9 mouse cellular contexts compared by ENCODE assay signal in the genomic region with DNA sequence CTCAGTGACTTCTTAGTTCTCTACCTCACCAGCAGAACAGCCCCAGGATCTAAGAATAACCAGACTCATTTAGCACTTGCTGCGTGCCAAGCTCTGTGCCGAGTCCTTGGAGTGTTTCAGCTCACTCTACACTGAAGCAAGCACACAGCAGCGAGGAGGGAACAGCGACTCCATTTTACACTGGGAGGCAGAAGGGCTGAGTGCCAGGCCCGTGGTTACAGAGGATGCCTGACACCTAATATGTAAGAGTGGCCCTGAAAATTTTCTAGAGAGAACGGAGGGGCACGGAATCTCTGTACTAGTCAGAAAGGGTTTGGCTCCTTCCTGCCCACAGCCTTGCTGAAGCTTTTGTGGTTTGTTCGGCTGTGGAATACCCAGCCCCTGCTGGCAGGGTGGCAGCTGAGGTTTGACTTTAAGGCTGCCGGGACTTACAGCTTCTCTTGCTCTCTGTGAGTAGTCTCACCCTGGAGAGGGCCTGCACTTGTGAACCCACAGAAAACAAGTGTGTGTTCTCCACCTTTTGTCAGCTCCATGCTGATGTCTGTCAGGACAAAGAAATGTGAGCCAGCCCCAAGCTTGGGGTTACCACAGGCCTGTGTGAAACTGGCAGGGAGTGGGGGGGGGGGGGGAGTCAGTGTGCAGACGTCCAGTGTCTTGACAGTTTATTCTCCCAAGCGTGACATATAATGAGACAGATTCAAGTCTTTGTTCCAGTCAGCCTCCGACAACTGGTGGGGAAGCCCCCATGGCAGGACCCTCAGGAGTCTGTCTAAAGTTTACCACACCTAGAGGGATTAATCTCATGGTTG. TPM values are rescaled to one million over a fixed set of nuclear protein-coding genes. Genes with fewer than 3 reads are reported as not detected.
DNase-seq lines count a peak whose midpoint lies in the region; ATAC-seq and TF ChIP-seq lines count a peak whose summit lies in the region.
"Had no signal": no experiment of that assay in that cellular context is flagged by ENCODE, and none has a peak within 500 bp of the region (broad histone marks: within the 10 kb centered on the region; RNA-seq: fewer than 3 reads in every experiment).

No protein-coding gene starts in this region.

- peaks cover 29% of the 10 kb centered on the region for H3K4me1 ChIP-seq in embryonic facial prominence, embryonic 14.5 days (ENCODE audit: control insufficient read depth, insufficient read depth, low read length)
- peaks cover 51% of the 10 kb centered on the region for H3K4me1 ChIP-seq in hindbrain, embryonic 11.5 days (replicated peaks; ENCODE audit: control insufficient read depth, insufficient read depth, low read length)
- peaks cover 77% of the 10 kb centered on the region for H3K4me1 ChIP-seq in neural tube, embryonic 12.5 days
- no peaks in the 10 kb centered on the region for H3K4me1 ChIP-seq in kidney, adult 2 months (ENCODE audit: control insufficient read depth, insufficient read depth, low read length)

- no peaks in the 10 kb centered on the region for H3K9me3 ChIP-seq in embryonic facial prominence, embryonic 14.5 days (ENCODE audit: control insufficient read depth, low read length)
- H3K9me3 ChIP-seq in hindbrain, embryonic 11.5 days (ENCODE audit: control insufficient read depth, low read length) = no peaks in the 10 kb centered on the region
- H3K9me3 ChIP-seq in neural tube, embryonic 12.5 days = no peaks in the 10 kb centered on the region

- no peak for TF ChIP-seq POLR2A in kidney, adult 2 months (IDR thresholded peaks at IDR 0.05; ENCODE audit: low read depth, low read length)

- no peaks in the 10 kb centered on the region for H3K27me3 ChIP-seq in embryonic facial prominence, embryonic 14.5 days (replicated peaks; ENCODE audit: control insufficient read depth, insufficient read depth, low read length)
- H3K27me3 ChIP-seq in hindbrain, embryonic 11.5 days (ENCODE audit: control insufficient read depth, insufficient read depth, low read length) = no peaks in the 10 kb centered on the region
- H3K27me3 ChIP-seq in neural tube, embryonic 12.5 days (replicated peaks) = no peaks in the 10 kb centered on the region
- H3K27me3 ChIP-seq in kidney, adult 2 months (replicated peaks; ENCODE audit: control insufficient read depth, insufficient read depth, low read length) = no peaks in the 10 kb centered on the region

- DNase-seq in layer of hippocampus, adult 2 months (ENCODE audit: low spot score in 2 of 2) = no peak
- DNase-seq in layer of hippocampus, adult 9-10 months (ENCODE audit: low spot score) = no peak
- DNase-seq in embryonic facial prominence, embryonic 14.5 days (ENCODE audit: low spot score) = peak; percentile 63
- DNase-seq in hindbrain, embryonic 11.5 days (ENCODE audit: low spot score) = peak; percentile 42
- DNase-seq in kidney, adult 2 months = no peak
- DNase-seq in layer of hippocampus, adult 11-12 months (ENCODE audit: low spot score) = no peak
- no peak for DNase-seq in spleen, postnatal 4 days (ENCODE audit: low spot score in 2 of 2)

- peak; percentile 32 for ATAC-seq in embryonic facial prominence, embryonic 14.5 days (ENCODE audit: low read depth)
- ATAC-seq in hindbrain, embryonic 11.5 days (ENCODE audit: low FRiP score) = 0 out of 2 replicates have a peak, but pooled peaks have one; percentile 1
- ATAC-seq in neural tube, embryonic 12.5 days (ENCODE audit: low FRiP score, low read depth) = no peak

- 0 out of 2 replicates have a peak overlapping the region, but pooled peaks have one; percentile 1 for H3K9ac ChIP-seq in embryonic facial prominence, embryonic 14.5 days (ENCODE audit: low read depth, low read length)
- peak overlapping the region; percentile 56 for H3K9ac ChIP-seq in hindbrain, embryonic 11.5 days (ENCODE audit: low read depth, low read length)
- H3K9ac ChIP-seq in neural tube, embryonic 12.5 days = no peak overlapping the region

- H3K4me3 ChIP-seq in layer of hippocampus, adult 2 months = no peak overlapping the region
- H3K4me3 ChIP-seq in embryonic facial prominence, embryonic 14.5 days (ENCODE audit: low read depth, low read length) = no peak overlapping the region
- H3K4me3 ChIP-seq in hindbrain, embryonic 11.5 days (ENCODE audit: low read depth, low read length) = no peak overlapping the region
- no peak overlapping the region for H3K4me3 ChIP-seq in neural tube, embryonic 12.5 days
- no peak overlapping the region for H3K4me3 ChIP-seq in kidney, adult 2 months (ENCODE audit: insufficient read depth, low read depth, low read length)

- WGBS in embryonic facial prominence, embryonic 14.5 days = 35% methylated on average over 12 of the region's 12 CpGs
- WGBS in hindbrain, embryonic 11.5 days = 32% methylated on average over 12 of the region's 12 CpGs
- 45% methylated on average over 12 of the region's 12 CpGs for WGBS in neural tube, embryonic 12.5 days
- 68% methylated on average over 12 of the region's 12 CpGs for WGBS in kidney, adult 2 months

- H3K4me2 ChIP-seq in embryonic facial prominence, embryonic 14.5 days (ENCODE audit: low read depth, low read length) = no peak overlapping the region
- peak overlapping the region; percentile 21; the same call in 1 of the 2 replicates for H3K4me2 ChIP-seq in hindbrain, embryonic 11.5 days (replicated peaks; ENCODE audit: low read depth, low read length)
- peak overlapping the region; percentile 14; the same call in 1 of the 2 replicates for H3K4me2 ChIP-seq in neural tube, embryonic 12.5 days (replicated peaks)

- TF ChIP-seq CTCF in layer of hippocampus, adult 2 months (conservative IDR thresholded peaks at IDR 0.05) = peak; percentile 30
- TF ChIP-seq CTCF in kidney, adult 2 months (conservative IDR thresholded peaks at IDR 0.05; ENCODE audit: insufficient read depth, insufficient read length, low read depth, low read length) = no peak

- no peaks in the 10 kb centered on the region for H3K36me3 ChIP-seq in embryonic facial prominence, embryonic 14.5 days (ENCODE audit: control insufficient read depth, insufficient read depth, low read length)
- no peaks in the 10 kb centered on the region for H3K36me3 ChIP-seq in hindbrain, embryonic 11.5 days (ENCODE audit: control insufficient read depth, insufficient read depth, low read length)
- H3K36me3 ChIP-seq in neural tube, embryonic 12.5 days = no peaks in the 10 kb centered on the region
- H3K36me3 ChIP-seq in kidney, adult 2 months (ENCODE audit: control insufficient read depth, insufficient read depth, low read length) = no peaks in the 10 kb centered on the region

- H3K27ac ChIP-seq in layer of hippocampus, adult 2 months = peak overlapping the region; percentile 82
- H3K27ac ChIP-seq in embryonic facial prominence, embryonic 14.5 days (replicated peaks; ENCODE audit: low read depth, low read length) = peak overlapping the region; percentile 61
- H3K27ac ChIP-seq in hindbrain, embryonic 11.5 days (ENCODE audit: low read depth, low read length) = peak overlapping the region; percentile 90
- peak overlapping the region; percentile 27; the same call in 1 of the 2 replicates for H3K27ac ChIP-seq in neural tube, embryonic 12.5 days
- no peak overlapping the region for H3K27ac ChIP-seq in kidney, adult 2 months (ENCODE audit: insufficient read depth, low read depth, low read length)
- H3K27ac ChIP-seq: kidney, postnatal 0 days had no signal

RNA-seq across cellular contexts. Expression of a gene that starts 37.4 kb away (rescaled TPM):
- total RNA-seq in layer of hippocampus, adult 2 months (2021) = 10 to 100 TPM; 48.6 to 51.1 TPM
- 44.9 and 52.1 TPM in 2 replicates for polyA plus RNA-seq in embryonic facial prominence, embryonic 14.5 days (2014; fragmentation: Nextera tagmentation; extraction: Ambion mirVana)
- polyA plus RNA-seq in hindbrain, embryonic 11.5 days (2014; fragmentation: Nextera tagmentation; extraction: Ambion mirVana) = 40.1 and 45.4 TPM in 2 replicates
- polyA plus RNA-seq in neural tube, embryonic 12.5 days (2016; fragmentation: Nextera tagmentation; extraction: Ambion mirVana) = 60.6 and 61.2 TPM in 2 replicates
- 132 and 156 TPM in 2 replicates for polyA plus RNA-seq in kidney, adult 2 months (2012; rRNA removed)

RNA-seq across cellular contexts. Expression of a gene that starts 40.9 kb away (rescaled TPM):
- 1 to 10 TPM; 5.7 to 7.4 TPM for total RNA-seq in layer of hippocampus, adult 2 months (2021)
- 94.6 and 117 TPM in 2 replicates for polyA plus RNA-seq in embryonic facial prominence, embryonic 14.5 days (2014; fragmentation: Nextera tagmentation; extraction: Ambion mirVana)
- 146 and 191 TPM in 2 replicates for polyA plus RNA-seq in hindbrain, embryonic 11.5 days (2014; fragmentation: Nextera tagmentation; extraction: Ambion mirVana)
- 120 and 127 TPM in 2 replicates for polyA plus RNA-seq in neural tube, embryonic 12.5 days (2016; fragmentation: Nextera tagmentation; extraction: Ambion mirVana)
- polyA plus RNA-seq in kidney, adult 2 months (2012; rRNA removed) = 8.9 and 10.2 TPM in 2 replicates

Comparison
In these comparisons a context has a peak if more than half of its experiments do, and no peak if none do; other contexts are left out.
1. DNase-seq: peak in embryonic facial prominence, embryonic 14.5 days (single experiment) and hindbrain, embryonic 11.5 days (single experiment); none in layer of hippocampus, adult 2 months (0 of 2), layer of hippocampus, adult 9-10 months (single experiment), kidney, adult 2 months (single experiment), layer of hippocampus, adult 11-12 months (single experiment) and spleen, postnatal 4 days (0 of 2).